Mouse (Mus musculus) embryonic fibroblast, embryonic 13.5 days (primary cell): Measurements from ENCODE around the gene Slc24a4. TPM values are rescaled to one million over a fixed set of nuclear protein-coding genes. Genes with fewer than 3 reads are reported as not detected.

Source experiments
- H3K27ac ChIP-seq: 2 replicates; pipeline ENCODE4 v1.5.1; 2012; ENCODE audit warnings: low read length, control low read depth, inconsistent platforms; ENCODE audit not compliant: insufficient read depth
- H3K4me1 ChIP-seq: 2 replicates; pipeline ENCODE4 v1.6.1; 2011; ENCODE audit warnings: low read length; ENCODE audit not compliant: control insufficient read depth, insufficient read depth
- H3K4me3 ChIP-seq: 2 replicates; pipeline ENCODE4 v1.5.1; 2011; ENCODE audit warnings: mild to moderate bottlenecking, control low read depth, low read length; ENCODE audit not compliant: insufficient read depth
- CTCF ChIP-seq: IDR thresholded peaks from 2 replicates; pipeline ENCODE4 v1.5.1; 2011; ENCODE audit warnings: mild to moderate bottlenecking, control low read depth, low read length, moderate library complexity, borderline replicate concordance; ENCODE audit not compliant: insufficient read depth
- POLR2A ChIP-seq: IDR thresholded peaks from 2 replicates; pipeline ENCODE4 v1.6.1; 2011; ENCODE audit warnings: low read depth, mild to moderate bottlenecking, control low read depth, low read length, moderate library complexity
- polyA plus RNA-seq: library from polyadenylated mRNA; stranded (reverse); fragments of >200 nt; gene quantifications from 2 replicates; pipeline ENCODE4 v1.2.4, GENCODE M21; 2011; ENCODE audit warnings: low read depth; ENCODE audit not compliant: missing spikeins, insufficient read length

Gene Slc24a4
- not detected in 2 replicates for polyA plus RNA-seq

DNA sequence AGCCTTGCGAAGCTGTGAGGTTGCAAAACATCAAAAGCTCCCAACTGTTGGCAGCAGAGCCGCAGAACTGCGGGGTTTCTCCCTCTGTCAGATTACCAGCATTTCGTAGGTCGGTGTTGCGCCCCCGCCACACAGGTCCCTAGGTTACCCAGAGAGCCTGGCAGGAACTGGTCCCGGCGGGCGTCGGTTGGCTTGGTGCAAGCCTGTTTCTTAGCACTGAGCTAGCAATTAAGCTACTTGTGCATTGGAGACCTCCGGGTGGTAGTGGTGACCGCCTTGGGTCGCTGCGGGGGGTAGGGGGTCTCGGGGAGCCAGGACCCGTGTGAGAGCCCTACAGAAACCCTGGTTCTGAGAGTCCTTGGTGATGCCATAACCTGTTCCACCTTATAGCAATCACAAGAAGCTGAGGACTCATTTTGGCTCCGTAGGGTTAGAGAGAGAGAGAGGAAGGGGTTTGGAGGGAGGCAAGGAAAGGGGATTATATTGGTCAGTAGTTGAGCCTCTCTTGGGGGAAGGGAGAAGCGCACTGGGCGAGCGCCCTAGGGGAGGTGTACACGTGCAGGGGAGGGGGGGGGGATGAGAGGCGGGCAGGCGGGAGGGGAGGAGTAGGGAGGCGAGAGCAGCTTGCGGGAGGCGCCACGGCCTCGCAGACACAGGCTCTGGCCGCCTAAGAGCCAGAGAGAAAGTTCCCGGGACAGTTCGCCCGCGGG, at the start of gene Slc24a4:
Slc24a4 (plus strand) TSS at position 653 of the 710 bp plus-strand sequence.
- Histone ChIP-seq H3K27ac (no peak within 1 kb of the TSS), H3K4me1 (no peaks in the 10 kb centered on the region; the same call in 1 of the 2 replicates), H3K4me3 (peak within 1 kb of the TSS; percentile 15)
- no peak for TF ChIP-seq CTCF
- no peak for TF ChIP-seq POLR2A

DNA sequence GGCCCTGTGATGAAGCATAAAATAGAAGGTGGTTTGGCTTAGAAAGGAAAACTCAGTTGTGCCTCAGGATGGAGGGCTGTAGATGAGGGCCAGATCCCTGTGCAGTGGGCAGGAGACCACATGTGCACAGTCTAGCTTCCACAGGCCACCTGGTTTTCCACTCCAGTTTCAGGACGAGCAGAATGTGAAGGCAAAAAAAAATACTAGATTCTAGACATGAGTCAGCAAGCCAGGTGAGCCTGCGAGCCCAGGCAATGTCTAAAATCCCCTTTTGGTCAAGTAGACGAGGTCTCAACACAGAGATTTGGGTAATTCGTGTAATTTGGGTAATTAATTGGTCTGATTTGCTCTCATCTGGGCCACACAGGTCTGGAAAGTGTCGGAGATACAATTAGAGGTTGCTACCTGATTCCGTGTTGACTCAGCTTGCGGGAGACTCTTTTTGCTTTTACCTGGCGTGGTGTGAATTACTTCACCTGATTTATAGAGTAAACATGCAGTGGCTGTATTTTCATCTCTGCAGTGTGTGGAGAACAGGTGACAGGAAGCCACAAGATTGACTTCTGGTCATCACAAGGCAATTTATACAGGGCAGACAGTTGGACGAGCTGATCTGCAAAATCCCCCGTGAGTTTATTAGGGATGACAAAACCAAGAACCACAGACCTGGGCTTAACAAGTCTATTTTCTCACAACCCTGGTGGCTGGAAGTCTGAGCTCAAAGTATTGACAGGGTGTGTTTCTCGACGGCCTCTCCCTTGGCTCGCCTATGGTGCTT, 45.7 kb upstream of the Slc24a4 start:
- Histone ChIP-seq H3K4me1 (no peaks in the 10 kb centered on the region), H3K4me3 (no peak overlapping the region), H3K27ac (no peak overlapping the region)
- TF ChIP-seq POLR2A (no peak), CTCF (no peak)

DNA sequence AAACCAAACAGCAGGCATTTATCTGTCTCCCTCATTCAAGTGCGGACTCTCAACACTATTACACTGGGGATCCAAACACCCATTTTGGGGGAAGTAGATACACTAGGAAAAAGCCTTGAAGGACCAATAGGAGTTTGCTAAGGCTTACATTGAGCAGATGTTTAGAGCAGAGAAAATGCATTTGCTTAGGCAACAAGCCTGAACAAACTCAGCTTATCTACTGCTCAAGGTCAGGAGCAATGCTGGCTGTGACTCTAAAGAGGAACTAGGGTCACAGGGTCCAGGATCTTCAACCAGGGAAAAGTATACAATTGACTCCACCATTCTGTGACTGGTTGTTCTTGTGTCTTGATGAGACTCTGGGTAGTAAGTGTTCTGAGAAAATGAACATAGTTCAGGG, 38.0 kb upstream of the Slc24a4 start:
- no peak overlapping the region for H3K27ac ChIP-seq
- no peaks in the 10 kb centered on the region for H3K4me1 ChIP-seq
- H3K4me3 ChIP-seq = no peak overlapping the region
- TF ChIP-seq CTCF = no peak
- TF ChIP-seq POLR2A = no peak

DNA sequence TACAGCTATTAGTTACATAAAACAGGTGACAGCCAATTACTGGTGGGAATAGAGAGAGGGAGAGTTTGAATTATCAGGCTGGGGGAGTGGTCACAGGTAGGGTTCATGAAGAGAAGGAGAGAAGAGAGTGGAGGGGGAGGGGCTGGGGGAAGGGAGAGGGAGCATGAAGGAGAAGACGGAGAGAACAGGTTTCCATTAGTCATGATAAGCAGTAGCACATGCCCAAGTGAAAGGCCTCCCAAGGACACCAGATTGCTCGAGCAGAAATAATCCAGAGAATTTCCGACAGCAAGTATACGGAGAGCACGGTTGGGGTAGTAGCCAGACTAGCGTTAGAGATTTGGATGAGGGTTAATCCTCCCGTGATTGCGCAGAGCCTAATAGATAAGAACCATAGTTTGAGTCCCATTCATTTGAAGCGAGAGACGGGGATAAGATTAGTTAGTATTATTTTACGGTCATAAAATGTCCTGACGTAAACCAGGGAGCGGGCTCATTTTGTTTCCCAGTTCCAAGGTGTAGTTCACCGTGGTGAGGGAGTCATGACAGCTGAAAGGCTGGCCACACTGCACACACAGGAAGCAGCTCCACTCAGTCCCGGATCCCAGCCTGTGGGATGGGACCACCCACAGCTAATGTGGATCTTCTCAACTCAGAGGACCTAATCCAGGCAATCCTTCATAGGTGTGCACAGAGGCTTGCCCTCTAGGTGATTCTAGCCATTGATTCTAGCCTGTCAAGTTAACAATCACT, 36.0 kb upstream of the Slc24a4 start:
- Histone ChIP-seq H3K4me1 (no peaks in the 10 kb centered on the region), H3K4me3 (no peak overlapping the region), H3K27ac (no peak overlapping the region)
- TF ChIP-seq CTCF = no peak
- TF ChIP-seq POLR2A = no peak

DNA sequence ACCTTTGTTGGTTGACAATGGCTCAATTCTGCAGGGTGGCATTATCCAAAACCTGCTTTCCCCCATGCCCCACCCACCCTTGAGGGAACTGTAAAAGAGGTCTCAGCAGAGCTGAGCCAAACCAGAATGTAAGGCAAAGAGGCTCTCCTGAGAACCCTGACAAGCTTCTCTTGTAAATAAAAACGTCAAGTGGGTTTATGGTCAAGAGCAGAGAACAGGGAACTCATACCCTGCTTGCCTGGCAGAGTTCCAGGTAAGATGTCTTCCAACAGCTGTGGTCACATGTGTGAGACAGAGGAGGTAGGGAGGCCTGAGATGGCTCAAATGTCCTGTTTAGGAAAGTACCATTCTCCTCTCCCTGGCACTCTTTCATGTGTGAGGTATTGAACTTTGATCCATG, 22.5 kb upstream of the Slc24a4 start:
- H3K4me1 ChIP-seq = no peaks in the 10 kb centered on the region
- H3K27ac ChIP-seq = no peak overlapping the region
- TF ChIP-seq CTCF (no peak), POLR2A (no peak)
- no peak overlapping the region for H3K4me3 ChIP-seq

DNA sequence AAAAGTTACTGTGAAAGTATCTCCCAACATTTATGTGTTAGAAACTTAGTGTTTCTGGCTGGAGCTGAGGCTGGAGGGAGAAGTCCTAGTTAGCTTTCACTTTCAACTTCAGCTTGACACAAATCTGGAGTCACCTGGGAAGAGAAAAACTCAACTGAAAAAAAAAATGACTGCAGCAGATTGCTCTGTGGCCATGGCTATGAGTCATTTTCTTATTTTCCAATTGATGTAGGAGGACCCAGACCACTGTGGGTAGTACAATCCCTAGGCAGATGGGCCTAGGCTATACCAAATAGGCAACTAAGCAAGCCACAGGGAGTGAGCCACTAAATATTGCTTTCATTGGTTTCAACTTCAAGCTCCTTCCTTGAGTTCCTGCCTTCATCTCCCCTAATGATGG, 19.7 kb upstream of the Slc24a4 start:
- no peak overlapping the region for H3K4me3 ChIP-seq
- no peaks in the 10 kb centered on the region for H3K4me1 ChIP-seq
- no peak overlapping the region for H3K27ac ChIP-seq
- TF ChIP-seq POLR2A (no peak), CTCF (no peak)

DNA sequence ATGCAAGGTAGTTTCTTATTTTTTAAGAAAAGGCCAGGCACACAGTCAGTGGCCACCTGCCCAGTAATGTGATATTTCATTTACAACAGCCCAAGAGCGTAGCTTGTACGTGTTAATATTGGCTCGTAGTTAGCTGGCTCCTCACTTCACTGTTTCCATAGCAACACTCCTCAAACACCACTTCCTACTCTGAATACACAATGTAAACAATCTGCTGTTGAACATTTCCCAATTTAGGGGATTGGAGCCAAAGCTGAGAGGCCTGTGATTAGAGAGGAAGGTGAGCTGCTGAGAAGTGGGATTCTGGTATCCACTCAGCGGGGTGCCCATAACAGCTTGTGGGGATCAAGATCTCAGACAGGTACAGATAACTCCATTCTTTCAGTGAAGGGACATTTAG, 16.0 kb upstream of the Slc24a4 start:
- no peak for TF ChIP-seq POLR2A

DNA sequence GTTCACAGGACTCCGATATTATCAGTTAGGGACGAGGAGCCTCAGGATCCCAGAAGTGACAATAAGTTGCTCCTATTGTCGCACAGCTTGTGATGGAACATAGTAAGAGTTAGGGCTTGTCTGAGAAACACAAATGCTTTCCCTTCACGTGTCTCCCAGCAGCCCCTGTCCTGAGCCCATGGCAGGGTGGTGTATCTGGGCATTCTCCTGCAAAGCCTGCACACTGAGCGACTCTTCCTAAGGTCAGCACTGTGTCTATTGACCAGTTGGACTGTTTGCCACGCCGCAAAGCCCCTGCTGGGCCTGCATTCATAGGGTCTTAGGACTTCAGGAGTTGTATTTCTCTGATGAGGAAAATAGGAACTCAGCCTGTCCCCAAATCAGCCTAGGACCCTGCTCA, 15.6 kb upstream of the Slc24a4 start:
- H3K27ac ChIP-seq = no peak overlapping the region
- TF ChIP-seq POLR2A = no peak
- TF ChIP-seq CTCF = no peak
- no peaks in the 10 kb centered on the region for H3K4me1 ChIP-seq
- no peak overlapping the region for H3K4me3 ChIP-seq

More for the DNA sequence above, 16.0 kb upstream of the Slc24a4 start:
- H3K4me3 ChIP-seq = no peak overlapping the region
- no peaks in the 10 kb centered on the region for H3K4me1 ChIP-seq
- no peak overlapping the region for H3K27ac ChIP-seq

DNA sequence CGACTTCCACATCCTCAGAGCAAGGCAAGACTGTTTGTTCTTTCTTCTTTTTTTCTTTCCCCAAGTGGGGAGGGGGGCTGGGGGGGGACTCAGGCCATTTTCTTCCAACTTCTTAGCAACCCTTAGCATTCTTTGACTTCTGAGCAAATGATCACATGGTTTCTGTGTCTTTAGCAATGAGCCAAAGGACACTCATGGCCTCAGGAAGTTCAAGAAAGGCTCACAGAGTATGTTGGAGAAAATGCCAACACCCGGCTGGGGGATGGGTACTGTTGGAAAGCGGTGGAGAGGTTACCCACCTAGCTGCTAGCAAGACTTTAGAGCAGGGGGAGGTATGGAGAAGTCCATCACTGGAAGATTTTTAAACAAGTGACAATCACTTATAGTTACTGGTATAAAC, 15.1 kb upstream of the Slc24a4 start:
- Histone ChIP-seq H3K4me3 (no peak overlapping the region), H3K27ac (no peak overlapping the region), H3K4me1 (no peaks in the 10 kb centered on the region)
- TF ChIP-seq CTCF = no peak
- TF ChIP-seq POLR2A = no peak
